Mouse (Mus musculus): ENCODE data around the gene Rab3ip.
A peak's percentile ranks its signal among the peaks of the same experiment; 100 is the strongest.

GRCm38 (mm10) chr10:116980888-116981287 is 30.3 kb upstream of the Rab3ip start:
- TF ChIP-seq CTCF (IDR thresholded peaks at IDR 0.05; ENCODE audit: borderline replicate concordance, extremely low read depth, insufficient read depth, insufficient read length) (peak; percentile 58; the same call in 1 of the 2 replicates), POLR2A (IDR thresholded peaks at IDR 0.05; ENCODE audit: borderline replicate concordance, extremely low read depth, insufficient read depth, insufficient read length, poor library complexity, severe bottlenecking) (no peak)

Measured in brain, embryonic 14.5 days (tissue).